Comparison of ENCODE assay signal across 8 mouse cellular contexts in genomic region chr1:135787799-135788198, GRCm38 (mm10). TPM values are rescaled to one million over a fixed set of nuclear protein-coding genes. Genes with fewer than 3 reads are reported as not detected.
A peak's percentile ranks its signal among the peaks of the same experiment; 100 is the strongest.
DNase-seq lines count a peak whose midpoint lies in the region; ATAC-seq and TF ChIP-seq lines count a peak whose summit lies in the region.

No protein-coding gene starts in this region.

- 47% methylated on average over 3 of the region's 3 CpGs for WGBS in midbrain, embryonic 11.5 days
- 47% methylated on average over 3 of the region's 3 CpGs for WGBS in midbrain, embryonic 16.5 days
- 43% methylated on average over 3 of the region's 3 CpGs for WGBS in forebrain, embryonic 16.5 days
- 47% methylated on average over 3 of the region's 3 CpGs for WGBS in intestine, embryonic 15.5 days
- WGBS in limb, embryonic 14.5 days: 45% methylated on average over 3 of the region's 3 CpGs
- WGBS in thymus, adult 2 months: 60% methylated on average over 3 of the region's 3 CpGs

- H3K27ac ChIP-seq in midbrain, embryonic 11.5 days (ENCODE audit: low read depth, low read length): no peak overlapping the region
- no peak overlapping the region for H3K27ac ChIP-seq in midbrain, embryonic 16.5 days (ENCODE audit: low read length)
- no peak overlapping the region for H3K27ac ChIP-seq in forebrain, embryonic 16.5 days (ENCODE audit: low read length)
- no peak overlapping the region for H3K27ac ChIP-seq in intestine, embryonic 15.5 days
- no peak overlapping the region for H3K27ac ChIP-seq in limb, embryonic 14.5 days (replicated peaks; ENCODE audit: low read depth, low read length)
- no peak overlapping the region for H3K27ac ChIP-seq in thymus, adult 2 months (ENCODE audit: control insufficient read depth, insufficient read depth, low read length)

- DNase-seq in midbrain, embryonic 11.5 days (ENCODE audit: low spot score, missing footprints): peak; percentile 94
- DNase-seq in c-Kit-positive CD71-negative TER-119-negative erythroid progenitor cells, embryonic 14.5 days (ENCODE audit: low read depth): peak; percentile 81
- DNase-seq in limb, embryonic 14.5 days (ENCODE audit: low spot score): peak; percentile 81
- peak; percentile 34 for DNase-seq in ovary, adult 18-20 months (ENCODE audit: low spot score)
- peak; percentile 81 for DNase-seq in thymus, adult 2 months

- H3K9me3 ChIP-seq in midbrain, embryonic 11.5 days (ENCODE audit: control insufficient read depth, low read length): no peaks in the 10 kb centered on the region
- H3K9me3 ChIP-seq in midbrain, embryonic 16.5 days (replicated peaks; ENCODE audit: control insufficient read depth, low read length, poor library complexity, severe bottlenecking): no peaks in the 10 kb centered on the region
- no peaks in the 10 kb centered on the region for H3K9me3 ChIP-seq in forebrain, embryonic 16.5 days (ENCODE audit: control insufficient read depth, low read length)
- no peaks in the 10 kb centered on the region for H3K9me3 ChIP-seq in intestine, embryonic 15.5 days
- H3K9me3 ChIP-seq in limb, embryonic 14.5 days (ENCODE audit: control insufficient read depth, low read length): no peaks in the 10 kb centered on the region

- peak; percentile 24; the same call in 1 of the 2 replicates for TF ChIP-seq CTCF in thymus, adult 2 months (IDR thresholded peaks at IDR 0.05; ENCODE audit: borderline replicate concordance, control insufficient read depth, extremely low read depth, insufficient read depth, low read length, poor library complexity)

- H3K36me3 ChIP-seq in midbrain, embryonic 11.5 days (ENCODE audit: control insufficient read depth, insufficient read depth, low read length): no peaks in the 10 kb centered on the region
- no peaks in the 10 kb centered on the region for H3K36me3 ChIP-seq in midbrain, embryonic 16.5 days (ENCODE audit: control insufficient read depth, insufficient read depth, low read length)
- H3K36me3 ChIP-seq in forebrain, embryonic 16.5 days (ENCODE audit: control insufficient read depth, insufficient read depth): no peaks in the 10 kb centered on the region
- no peaks in the 10 kb centered on the region for H3K36me3 ChIP-seq in intestine, embryonic 15.5 days
- no peaks in the 10 kb centered on the region for H3K36me3 ChIP-seq in limb, embryonic 14.5 days (ENCODE audit: control insufficient read depth, insufficient read depth, low read length)
- H3K36me3 ChIP-seq in thymus, adult 2 months (ENCODE audit: control insufficient read depth, insufficient read depth, low read length): no peaks in the 10 kb centered on the region

- TF ChIP-seq POLR2A in limb, embryonic 14.5 days (IDR thresholded peaks at IDR 0.05; ENCODE audit: borderline replicate concordance, extremely low read depth, insufficient read depth, insufficient read length): no peak
- TF ChIP-seq POLR2A in thymus, adult 2 months (IDR thresholded peaks at IDR 0.05; ENCODE audit: control insufficient read depth, extremely low read depth, insufficient read depth, low read length, poor library complexity): no peak

- H3K4me3 ChIP-seq in midbrain, embryonic 11.5 days (ENCODE audit: low read depth, low read length): no peak overlapping the region
- H3K4me3 ChIP-seq in midbrain, embryonic 16.5 days (ENCODE audit: low read depth, low read length): no peak overlapping the region
- H3K4me3 ChIP-seq in forebrain, embryonic 16.5 days (replicated peaks; ENCODE audit: low read length): no peak overlapping the region
- no peak overlapping the region for H3K4me3 ChIP-seq in intestine, embryonic 15.5 days (replicated peaks)
- no peak overlapping the region for H3K4me3 ChIP-seq in limb, embryonic 14.5 days (replicated peaks; ENCODE audit: low read length)
- no peak overlapping the region for H3K4me3 ChIP-seq in thymus, adult 2 months (ENCODE audit: control insufficient read depth, insufficient read depth, low read length)

- peaks cover 4% of the 10 kb centered on the region; the same call in 1 of the 2 replicates for H3K4me1 ChIP-seq in midbrain, embryonic 11.5 days (ENCODE audit: control insufficient read depth, insufficient read depth, low read length)
- peaks cover 1% of the 10 kb centered on the region; the same call in 1 of the 2 replicates for H3K4me1 ChIP-seq in midbrain, embryonic 16.5 days (ENCODE audit: control insufficient read depth, insufficient read depth, low read length)
- no peaks in the 10 kb centered on the region for H3K4me1 ChIP-seq in forebrain, embryonic 16.5 days (replicated peaks; ENCODE audit: control insufficient read depth, insufficient read depth, low read length)
- peaks cover 13% of the 10 kb centered on the region for H3K4me1 ChIP-seq in intestine, embryonic 15.5 days (replicated peaks)
- no peaks in the 10 kb centered on the region for H3K4me1 ChIP-seq in limb, embryonic 14.5 days (ENCODE audit: control insufficient read depth, insufficient read depth, low read length)
- peaks cover 6% of the 10 kb centered on the region for H3K4me1 ChIP-seq in thymus, adult 2 months (replicated peaks; ENCODE audit: control insufficient read depth, insufficient read depth, low read length)

- ATAC-seq in midbrain, embryonic 11.5 days (ENCODE audit: low FRiP score): peak; percentile 52; the same call in 1 of the 2 replicates
- ATAC-seq in midbrain, embryonic 16.5 days: no peak
- ATAC-seq in forebrain, embryonic 16.5 days: 0 out of 2 replicates have a peak, but pooled peaks have one; percentile 33
- peak; percentile 42; the same call in 1 of the 2 replicates for ATAC-seq in intestine, embryonic 15.5 days
- ATAC-seq in limb, embryonic 14.5 days (ENCODE audit: low FRiP score, low read depth): no peak

- no peaks in the 10 kb centered on the region for H3K27me3 ChIP-seq in midbrain, embryonic 11.5 days (ENCODE audit: control insufficient read depth, insufficient read depth, low read length)
- H3K27me3 ChIP-seq in midbrain, embryonic 16.5 days (ENCODE audit: control insufficient read depth, insufficient read depth, low read depth, low read length): no peaks in the 10 kb centered on the region
- H3K27me3 ChIP-seq in forebrain, embryonic 16.5 days (replicated peaks; ENCODE audit: control insufficient read depth, insufficient read depth, low read length): no peaks in the 10 kb centered on the region; the same call in 1 of the 2 replicates
- no peaks in the 10 kb centered on the region for H3K27me3 ChIP-seq in intestine, embryonic 15.5 days (replicated peaks)
- H3K27me3 ChIP-seq in limb, embryonic 14.5 days (ENCODE audit: control insufficient read depth, insufficient read depth, low read length): no peaks in the 10 kb centered on the region
- no peaks in the 10 kb centered on the region for H3K27me3 ChIP-seq in thymus, adult 2 months (ENCODE audit: control insufficient read depth, insufficient read depth, low read length)

- H3K4me2 ChIP-seq in midbrain, embryonic 11.5 days: no peak overlapping the region
- H3K4me2 ChIP-seq in midbrain, embryonic 16.5 days (ENCODE audit: low read length): no peak overlapping the region
- H3K4me2 ChIP-seq in forebrain, embryonic 16.5 days (ENCODE audit: low read length): no peak overlapping the region
- no peak overlapping the region for H3K4me2 ChIP-seq in intestine, embryonic 15.5 days (replicated peaks)
- no peak overlapping the region for H3K4me2 ChIP-seq in limb, embryonic 14.5 days (replicated peaks; ENCODE audit: low read depth, low read length, severe bottlenecking)

- H3K9ac ChIP-seq in midbrain, embryonic 11.5 days (ENCODE audit: low read length): no peak overlapping the region
- H3K9ac ChIP-seq in midbrain, embryonic 16.5 days (ENCODE audit: low read depth, low read length): no peak overlapping the region
- H3K9ac ChIP-seq in forebrain, embryonic 16.5 days (replicated peaks; ENCODE audit: low read depth, low read length): no peak overlapping the region
- H3K9ac ChIP-seq in intestine, embryonic 15.5 days: no peak overlapping the region
- no peak overlapping the region for H3K9ac ChIP-seq in limb, embryonic 14.5 days (ENCODE audit: low read depth, low read length, severe bottlenecking)

RNA-seq across cellular contexts. Expression of gene Tnni1, which starts 8.6 kb away (rescaled TPM):
- 0.95 and 1.3 TPM in 2 replicates for polyA plus RNA-seq in midbrain, embryonic 11.5 days (2014; fragmentation: Nextera tagmentation; extraction: Ambion mirVana)
- polyA plus RNA-seq in midbrain, embryonic 16.5 days (2015; fragmentation: Nextera tagmentation; extraction: Ambion mirVana): 0.35 and 1.1 TPM in 2 replicates
- 0.88 TPM in 1 of 2 replicates, not detected in the other for polyA plus RNA-seq in forebrain, embryonic 16.5 days (2015; fragmentation: Nextera tagmentation; extraction: Ambion mirVana)
- 5.4 and 8.3 TPM in 2 replicates for polyA plus RNA-seq in intestine, embryonic 15.5 days (2015; fragmentation: Nextera tagmentation; extraction: Ambion mirVana)
- polyA plus RNA-seq in limb, embryonic 14.5 days (2012; rRNA removed): 349 and 357 TPM in 2 replicates
- 300 and 419 TPM in 2 replicates for polyA plus RNA-seq in limb, embryonic 14.5 days (2014; fragmentation: Nextera tagmentation; extraction: Ambion mirVana)
- polyA plus RNA-seq in thymus, adult 2 months (2012; rRNA removed): 2.1 and 2.2 TPM in 2 replicates

RNA-seq across cellular contexts. Expression of gene Phlda3, which starts 21.9 kb away (rescaled TPM):
- 16.9 and 19.4 TPM in 2 replicates for polyA plus RNA-seq in midbrain, embryonic 11.5 days (2014; fragmentation: Nextera tagmentation; extraction: Ambion mirVana)
- polyA plus RNA-seq in midbrain, embryonic 16.5 days (2015; fragmentation: Nextera tagmentation; extraction: Ambion mirVana): 26.6 and 33.0 TPM in 2 replicates
- polyA plus RNA-seq in forebrain, embryonic 16.5 days (2015; fragmentation: Nextera tagmentation; extraction: Ambion mirVana): 17.3 and 19.9 TPM in 2 replicates
- polyA plus RNA-seq in intestine, embryonic 15.5 days (2015; fragmentation: Nextera tagmentation; extraction: Ambion mirVana): 44.5 and 44.6 TPM in 2 replicates
- polyA plus RNA-seq in limb, embryonic 14.5 days (2012; rRNA removed): 60.6 and 69.1 TPM in 2 replicates
- polyA plus RNA-seq in limb, embryonic 14.5 days (2014; fragmentation: Nextera tagmentation; extraction: Ambion mirVana): 85.1 and 87.4 TPM in 2 replicates
- 62.1 and 67.6 TPM in 2 replicates for polyA plus RNA-seq in thymus, adult 2 months (2012; rRNA removed)

RNA-seq across cellular contexts. Expression of gene Lad1, which starts 30.6 kb away (rescaled TPM):
- polyA plus RNA-seq in midbrain, embryonic 11.5 days (2014; fragmentation: Nextera tagmentation; extraction: Ambion mirVana): 0.36 and 0.37 TPM in 2 replicates
- 0.95 and 1.3 TPM in 2 replicates for polyA plus RNA-seq in midbrain, embryonic 16.5 days (2015; fragmentation: Nextera tagmentation; extraction: Ambion mirVana)
- polyA plus RNA-seq in forebrain, embryonic 16.5 days (2015; fragmentation: Nextera tagmentation; extraction: Ambion mirVana): 0.31 and 0.44 TPM in 2 replicates
- 179 and 196 TPM in 2 replicates for polyA plus RNA-seq in intestine, embryonic 15.5 days (2015; fragmentation: Nextera tagmentation; extraction: Ambion mirVana)
- polyA plus RNA-seq in limb, embryonic 14.5 days (2012; rRNA removed): 10.9 and 12.2 TPM in 2 replicates
- 20.9 and 25.9 TPM in 2 replicates for polyA plus RNA-seq in limb, embryonic 14.5 days (2014; fragmentation: Nextera tagmentation; extraction: Ambion mirVana)
- 36.0 and 38.7 TPM in 2 replicates for polyA plus RNA-seq in thymus, adult 2 months (2012; rRNA removed)

RNA-seq across cellular contexts. Expression of gene Tnnt2, which starts 48.4 kb away (rescaled TPM):
- polyA plus RNA-seq in midbrain, embryonic 11.5 days (2014; fragmentation: Nextera tagmentation; extraction: Ambion mirVana): 0.82 and 0.92 TPM in 2 replicates
- 0.46 and 0.53 TPM in 2 replicates for polyA plus RNA-seq in midbrain, embryonic 16.5 days (2015; fragmentation: Nextera tagmentation; extraction: Ambion mirVana)
- polyA plus RNA-seq in forebrain, embryonic 16.5 days (2015; fragmentation: Nextera tagmentation; extraction: Ambion mirVana): 0.60 and 0.63 TPM in 2 replicates
- polyA plus RNA-seq in intestine, embryonic 15.5 days (2015; fragmentation: Nextera tagmentation; extraction: Ambion mirVana): 16.4 and 17.4 TPM in 2 replicates
- polyA plus RNA-seq in limb, embryonic 14.5 days (2012; rRNA removed): 44.5 and 108 TPM in 2 replicates
- 78.3 and 104 TPM in 2 replicates for polyA plus RNA-seq in limb, embryonic 14.5 days (2014; fragmentation: Nextera tagmentation; extraction: Ambion mirVana)
- 6.7 and 90.4 TPM in 2 replicates for polyA plus RNA-seq in thymus, adult 2 months (2012; rRNA removed)

Comparison
In these comparisons a context has a peak if more than half of its experiments do, and no peak if none do; other contexts are left out.
1. ATAC-seq: peak in midbrain, embryonic 11.5 days (single experiment), forebrain, embryonic 16.5 days (single experiment) and intestine, embryonic 15.5 days (single experiment); none in midbrain, embryonic 16.5 days (single experiment) and limb, embryonic 14.5 days (single experiment).
2. DNase-seq: peak in every context shown above with its lines; median percentile 94 in midbrain, embryonic 11.5 days; 81 in c-Kit-positive CD71-negative TER-119-negative erythroid progenitor cells, embryonic 14.5 days; 81 in limb, embryonic 14.5 days; 81 in thymus, adult 2 months; 34 in ovary, adult 18-20 months.
3. RNA of gene Tnni1, which starts 8.6 kb away (polyA plus RNA-seq): 300 to 419 TPM in limb, embryonic 14.5 days; 5.4 to 8.3 TPM in intestine, embryonic 15.5 days, 2.1 to 2.2 TPM in thymus, adult 2 months, 0.95 to 1.3 TPM in midbrain, embryonic 11.5 days, 0.35 to 1.1 TPM in midbrain, embryonic 16.5 days and 0.88 TPM in forebrain, embryonic 16.5 days; every median in the first group is over 10 times any median in the second.